Mouse (Mus musculus): ENCODE data around the gene Gm45521. TPM values are rescaled to one million over a fixed set of nuclear protein-coding genes. Genes with fewer than 3 reads are reported as not detected.

Gene Gm45521
- polyA plus RNA-seq, 2 experiments = not detected

DNA sequence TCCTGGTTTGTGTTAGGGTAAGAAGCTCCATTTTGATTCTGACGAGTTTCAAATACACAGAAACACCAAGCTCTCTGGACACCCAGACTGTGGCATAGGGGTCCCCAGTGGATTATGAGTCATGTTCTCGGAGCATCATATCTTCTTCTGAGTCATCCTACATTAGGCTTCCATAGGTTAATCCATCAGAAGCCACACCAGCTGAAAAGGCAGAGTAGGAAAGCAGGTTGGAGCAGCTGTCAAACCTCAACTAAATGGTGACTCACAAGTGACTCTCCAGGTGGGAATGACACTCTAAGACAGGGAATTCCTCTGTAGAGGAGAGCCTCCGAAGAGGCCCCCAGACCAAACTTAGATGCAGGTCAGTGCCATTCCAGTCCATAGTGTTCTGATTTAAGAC, 41.9 kb downstream of the Gm45521 start:
- DNase-seq (ENCODE audit: low spot score) = no peak
- no peaks in the 10 kb centered on the region for H3K36me3 ChIP-seq (ENCODE audit: control insufficient read depth, insufficient read depth, low read length)
- no peak overlapping the region for H3K27ac ChIP-seq (replicated peaks; ENCODE audit: low read depth, low read length)
- H3K4me3 ChIP-seq (replicated peaks; ENCODE audit: low read length) = no peak overlapping the region
- 65% methylated on average over 3 of the region's 3 CpGs for WGBS
- no peak for ATAC-seq (ENCODE audit: low FRiP score, low read depth)
- no peaks in the 10 kb centered on the region for H3K9me3 ChIP-seq (ENCODE audit: control insufficient read depth, low read length)
- H3K27me3 ChIP-seq (ENCODE audit: control insufficient read depth, insufficient read depth, low read length) = peaks cover 38% of the 10 kb centered on the region
- no peak overlapping the region for H3K4me2 ChIP-seq (replicated peaks; ENCODE audit: low read depth, low read length, severe bottlenecking)
- H3K9ac ChIP-seq (ENCODE audit: low read depth, low read length, severe bottlenecking) = no peak overlapping the region
- TF ChIP-seq POLR2A (IDR thresholded peaks at IDR 0.05; ENCODE audit: borderline replicate concordance, extremely low read depth, insufficient read depth, insufficient read length) = no peak
- H3K4me1 ChIP-seq (ENCODE audit: control insufficient read depth, insufficient read depth, low read length) = peaks cover 11% of the 10 kb centered on the region

DNA sequence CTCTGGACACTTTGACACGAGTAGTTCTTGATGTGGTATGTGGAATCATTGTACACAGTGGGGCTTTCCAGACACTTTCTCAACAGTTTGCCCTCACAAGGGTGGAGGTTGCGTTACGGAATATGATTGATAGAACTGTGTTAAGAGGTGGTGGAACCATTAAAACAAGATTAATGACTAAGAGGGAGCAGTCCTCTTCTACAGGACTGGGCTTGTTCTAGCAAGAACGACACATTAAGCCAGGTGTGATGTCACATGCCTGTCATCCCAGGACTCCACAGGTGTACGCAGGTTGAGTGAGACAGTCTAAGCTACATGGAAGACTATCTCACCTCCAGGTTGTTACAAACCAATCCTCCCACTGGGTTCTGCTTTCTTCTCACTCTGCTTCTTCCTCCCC, 42.3 kb downstream of the Gm45521 start:
- ATAC-seq (ENCODE audit: low FRiP score, low read depth) = no peak
- H3K9ac ChIP-seq (ENCODE audit: low read depth, low read length, severe bottlenecking) = no peak overlapping the region
- peaks cover 14% of the 10 kb centered on the region for H3K4me1 ChIP-seq (ENCODE audit: control insufficient read depth, insufficient read depth, low read length)
- no peaks in the 10 kb centered on the region for H3K36me3 ChIP-seq (ENCODE audit: control insufficient read depth, insufficient read depth, low read length)
- TF ChIP-seq POLR2A (IDR thresholded peaks at IDR 0.05; ENCODE audit: borderline replicate concordance, extremely low read depth, insufficient read depth, insufficient read length) = no peak
- no peaks in the 10 kb centered on the region for H3K9me3 ChIP-seq (ENCODE audit: control insufficient read depth, low read length)
- DNase-seq (ENCODE audit: low spot score) = no peak
- H3K4me3 ChIP-seq (replicated peaks; ENCODE audit: low read length) = no peak overlapping the region
- H3K27me3 ChIP-seq (ENCODE audit: control insufficient read depth, insufficient read depth, low read length) = peaks cover 39% of the 10 kb centered on the region
- no peak overlapping the region for H3K27ac ChIP-seq (replicated peaks; ENCODE audit: low read depth, low read length)
- H3K4me2 ChIP-seq (replicated peaks; ENCODE audit: low read depth, low read length, severe bottlenecking) = no peak overlapping the region
- 64% methylated on average over 5 of the region's 5 CpGs for WGBS

DNA sequence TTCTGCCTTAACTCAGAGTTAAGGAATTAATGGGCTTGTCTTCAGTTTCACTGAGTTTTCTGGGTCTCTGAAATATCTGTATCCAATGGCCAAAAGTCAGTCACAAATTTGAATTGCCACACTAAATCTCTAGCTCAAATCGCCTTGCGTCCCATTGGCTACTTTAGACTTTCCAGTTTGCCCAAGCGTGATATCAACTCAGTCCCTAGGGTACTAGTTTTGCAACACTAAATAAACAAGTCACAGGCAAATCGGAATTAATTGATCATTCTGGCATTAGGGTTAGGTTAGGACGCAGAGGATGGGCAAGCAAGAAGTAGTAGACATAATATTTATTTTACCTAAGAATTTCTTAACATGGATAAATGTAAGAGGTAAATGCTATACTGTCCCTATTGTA, 43.2 kb downstream of the Gm45521 start:
- DNase-seq (ENCODE audit: low spot score) = no peak
- H3K27me3 ChIP-seq (ENCODE audit: control insufficient read depth, insufficient read depth, low read length) = peaks cover 39% of the 10 kb centered on the region

DNA sequence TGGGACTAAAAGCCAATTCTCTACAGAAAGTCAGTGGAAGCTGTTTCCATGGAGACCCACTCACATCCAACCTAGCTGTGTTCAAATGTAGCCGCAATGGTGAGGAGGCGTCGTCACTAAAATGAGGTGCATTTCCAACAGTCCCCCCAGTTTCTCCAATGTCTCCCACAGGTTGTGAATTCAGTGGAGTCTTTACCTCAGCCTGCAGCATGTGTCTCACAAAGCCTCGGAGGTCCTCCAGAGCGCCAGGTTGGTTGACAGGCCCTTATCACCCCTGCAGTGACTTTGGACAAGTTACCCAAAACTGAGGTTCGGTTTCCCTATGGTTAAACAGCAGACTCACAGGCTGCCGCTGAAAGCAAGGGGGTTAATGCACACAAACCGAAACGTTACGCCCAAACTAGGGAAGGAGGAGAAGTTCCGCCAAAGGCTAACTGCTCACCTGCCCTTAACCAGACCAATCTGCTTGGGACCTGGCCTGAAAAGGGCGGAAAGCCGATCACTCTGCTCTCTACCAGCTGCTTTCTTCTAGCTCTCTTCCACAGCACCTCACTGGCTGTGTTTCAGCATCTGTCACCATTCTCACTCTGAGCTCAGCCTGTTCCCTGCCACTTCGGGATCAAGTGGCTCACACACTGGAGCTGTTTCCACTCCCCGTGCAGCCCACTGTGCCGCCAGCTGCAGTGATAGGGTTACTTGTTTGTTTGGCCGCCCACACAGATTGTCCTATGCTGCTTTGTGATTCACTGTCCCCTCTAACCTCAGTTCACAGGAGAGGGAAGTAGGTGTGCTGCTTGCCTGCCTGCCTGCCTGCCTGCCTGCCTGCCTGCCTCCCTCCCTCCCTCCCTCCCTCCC, 44.0 kb downstream of the Gm45521 start:
- no peak for DNase-seq (ENCODE audit: low spot score)
- 25% methylated on average over 17 of the region's 17 CpGs for WGBS
- no peak for TF ChIP-seq POLR2A (IDR thresholded peaks at IDR 0.05; ENCODE audit: borderline replicate concordance, extremely low read depth, insufficient read depth, insufficient read length)

More for the DNA sequence above, 43.2 kb downstream of the Gm45521 start:
- no peak overlapping the region for H3K9ac ChIP-seq (ENCODE audit: low read depth, low read length, severe bottlenecking)
- no peak for ATAC-seq (ENCODE audit: low FRiP score, low read depth)
- H3K4me1 ChIP-seq (ENCODE audit: control insufficient read depth, insufficient read depth, low read length) = peaks cover 14% of the 10 kb centered on the region
- 85% methylated on average over 5 of the region's 5 CpGs for WGBS
- TF ChIP-seq POLR2A (IDR thresholded peaks at IDR 0.05; ENCODE audit: borderline replicate concordance, extremely low read depth, insufficient read depth, insufficient read length) = no peak
- H3K4me2 ChIP-seq (replicated peaks; ENCODE audit: low read depth, low read length, severe bottlenecking) = no peak overlapping the region
- H3K4me3 ChIP-seq (replicated peaks; ENCODE audit: low read length) = no peak overlapping the region
- no peak overlapping the region for H3K27ac ChIP-seq (replicated peaks; ENCODE audit: low read depth, low read length)
- no peaks in the 10 kb centered on the region for H3K9me3 ChIP-seq (ENCODE audit: control insufficient read depth, low read length)
- no peaks in the 10 kb centered on the region for H3K36me3 ChIP-seq (ENCODE audit: control insufficient read depth, insufficient read depth, low read length)

DNA sequence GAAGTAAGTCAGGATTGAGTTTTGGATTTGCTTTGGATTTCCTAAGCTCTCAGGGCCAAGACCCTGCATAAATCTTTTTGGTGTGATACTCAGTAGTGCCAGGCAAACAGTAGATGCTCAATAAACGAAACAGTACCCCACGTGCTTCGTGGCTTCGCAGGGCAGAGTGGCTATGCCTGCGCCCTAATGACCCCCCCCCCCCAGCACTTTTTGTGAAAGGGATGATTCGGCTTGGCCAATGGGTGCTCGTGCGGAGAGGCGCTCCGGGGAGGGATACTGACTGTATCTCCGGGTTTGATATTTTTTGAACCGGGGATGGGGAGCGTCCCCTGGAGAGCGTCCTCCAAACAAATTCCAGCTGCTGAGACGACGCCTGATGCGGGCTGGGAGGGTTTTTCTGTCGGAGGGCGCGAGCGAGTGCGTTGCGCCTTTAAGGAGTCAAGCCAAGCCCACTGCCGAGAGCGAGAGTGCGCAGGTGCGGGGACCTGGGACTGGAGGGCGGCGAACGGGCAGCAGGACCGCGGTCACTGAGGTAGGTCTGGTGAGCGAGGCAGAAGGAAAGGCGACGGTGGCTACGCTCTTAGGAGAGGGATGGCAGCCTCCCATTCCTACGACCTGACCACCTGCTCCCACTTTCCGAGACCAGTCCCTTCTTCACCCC, 45.5 kb downstream of the Gm45521 start, which contains the start of gene Abhd6:
Gene Abhd6 (plus strand): TSS at position 471 of the 661 bp plus-strand sequence.
- Histone ChIP-seq H3K27ac (replicated peaks; ENCODE audit: low read depth, low read length) (peak within 1 kb of the TSS; percentile 53), H3K4me3 (replicated peaks; ENCODE audit: low read length) (peak within 1 kb of the TSS; percentile 62), H3K4me2 (replicated peaks; ENCODE audit: low read depth, low read length, severe bottlenecking) (peak within 1 kb of the TSS; percentile 72), H3K27me3 (ENCODE audit: control insufficient read depth, insufficient read depth, low read length) (peaks cover 39% of the 10 kb centered on the region), H3K4me1 (ENCODE audit: control insufficient read depth, insufficient read depth, low read length) (peaks cover 15% of the 10 kb centered on the region), H3K36me3 (ENCODE audit: control insufficient read depth, insufficient read depth, low read length) (no peaks in the 10 kb centered on the region), H3K9me3 (ENCODE audit: control insufficient read depth, low read length) (no peaks in the 10 kb centered on the region), H3K9ac (ENCODE audit: low read depth, low read length, severe bottlenecking) (peak within 1 kb of the TSS; percentile 53)
- DNase-seq (ENCODE audit: low spot score) (peak; percentile 79), ATAC-seq (ENCODE audit: low FRiP score, low read depth) (peak; percentile 76)
- TF ChIP-seq POLR2A (IDR thresholded peaks at IDR 0.05; ENCODE audit: borderline replicate concordance, extremely low read depth, insufficient read depth, insufficient read length) = 0 out of 2 replicates have a peak, but pooled peaks have one; percentile 31
- under 1% methylated on average over 37 of the region's 38 CpGs for WGBS

More for the DNA sequence above, 44.0 kb downstream of the Gm45521 start:
- Histone ChIP-seq H3K4me2 (replicated peaks; ENCODE audit: low read depth, low read length, severe bottlenecking) (no peak overlapping the region), H3K9ac (ENCODE audit: low read depth, low read length, severe bottlenecking) (no peak overlapping the region), H3K27me3 (ENCODE audit: control insufficient read depth, insufficient read depth, low read length) (peaks cover 39% of the 10 kb centered on the region), H3K9me3 (ENCODE audit: control insufficient read depth, low read length) (no peaks in the 10 kb centered on the region), H3K4me1 (ENCODE audit: control insufficient read depth, insufficient read depth, low read length) (peaks cover 14% of the 10 kb centered on the region), H3K27ac (replicated peaks; ENCODE audit: low read depth, low read length) (no peak overlapping the region), H3K36me3 (ENCODE audit: control insufficient read depth, insufficient read depth, low read length) (no peaks in the 10 kb centered on the region), H3K4me3 (replicated peaks; ENCODE audit: low read length) (no peak overlapping the region)
- ATAC-seq (ENCODE audit: low FRiP score, low read depth) = no peak
